Mouse (Mus musculus) MEL (cell line): ENCODE results near the gene Mc3r. TPM values are rescaled to one million over a fixed set of nuclear protein-coding genes. Genes with fewer than 3 reads are reported as not detected.

Source experiments
- DNase-seq: peaks from one replicate; pipeline ENCODE4 v3.0.0; 2011; ENCODE audit warnings: low read depth, low spot score
- H3K27ac ChIP-seq: 2 replicates; pipeline ENCODE4 v1.5.1; 2012; ENCODE audit warnings: low read depth, mild to moderate bottlenecking, control low read depth, low read length, moderate library complexity; ENCODE audit not compliant: control insufficient read depth
- H3K27me3 ChIP-seq, 2 experiments: fragments of 150-350 bp in 1 of 2; sonication (generic) in 1 of 2; 2 replicates each; pipeline ENCODE4 v1.6.1; 2012; ENCODE audit warnings: low read length in 2 of 2, mild to moderate bottlenecking in 2 of 2, improper control_type of control experiment in 1 of 2, moderate library complexity in 1 of 2; ENCODE audit not compliant: insufficient read depth in 2 of 2, control insufficient read depth in 1 of 2
- H3K36me3 ChIP-seq, 2 experiments: 2 replicates each; pipeline ENCODE4 v1.6.1; 2012 to 2014; ENCODE audit warnings: low read length in 2 of 2, improper control_type of control experiment in 1 of 2, inconsistent platforms in 1 of 2, mild to moderate bottlenecking in 1 of 2; ENCODE audit not compliant: insufficient read depth in 2 of 2, control insufficient read depth in 1 of 2
- H3K4me1 ChIP-seq, 2 experiments: fragments of 150-350 bp in 1 of 2; sonication (generic) in 1 of 2; 2 replicates each; pipeline ENCODE4 v1.6.1; 2012; ENCODE audit warnings: low read length in 2 of 2, improper control_type of control experiment in 1 of 2, mild to moderate bottlenecking in 1 of 2; ENCODE audit not compliant: insufficient read depth in 2 of 2, control insufficient read depth in 1 of 2
- H3K4me3 ChIP-seq, 2 experiments: fragments of 150-350 bp in 1 of 2; sonication (generic) in 1 of 2; 2 replicates each; pipeline ENCODE4 v1.5.1; 2012; ENCODE audit warnings: low read depth in 2 of 2, low read length in 2 of 2, mild to moderate bottlenecking in 2 of 2, moderate library complexity in 2 of 2, control low read depth in 1 of 2, improper control_type of control experiment in 1 of 2; ENCODE audit not compliant: control insufficient read depth in 1 of 2, insufficient read depth in 1 of 2
- H3K79me2 ChIP-seq: 2 replicates; pipeline ENCODE4 v1.6.1; 2012; ENCODE audit warnings: mild to moderate bottlenecking, low read length, moderate library complexity; ENCODE audit not compliant: control insufficient read depth, poor library complexity, insufficient read depth
- H3K9ac ChIP-seq: 2 replicates; pipeline ENCODE4 v1.6.1; 2012; ENCODE audit warnings: low read depth, mild to moderate bottlenecking, control low read depth, low read length, moderate library complexity; ENCODE audit not compliant: control insufficient read depth, poor library complexity, severe bottlenecking
- H3K9me3 ChIP-seq: fragments of 150-350 bp; sonication (generic); replicated peaks from 2 replicates; pipeline ENCODE4 v1.6.1; 2012; ENCODE audit warnings: mild to moderate bottlenecking, low read length, improper control_type of control experiment, moderate library complexity; ENCODE audit not compliant: insufficient read depth
- BHLHE40 ChIP-seq: IDR thresholded peaks from 2 replicates; pipeline ENCODE4 v1.6.1; 2012; ENCODE audit warnings: low read depth, mild to moderate bottlenecking, inconsistent platforms, low read length, improper control_type of control experiment, borderline replicate concordance
- CHD2 ChIP-seq: IDR thresholded peaks from 2 replicates; pipeline ENCODE4 v1.6.1; 2011; ENCODE audit warnings: low read length, improper control_type of control experiment
- CTCF ChIP-seq, 3 experiments: IDR thresholded peaks in 2 of 3; conservative IDR thresholded peaks in 1 of 3; 2 replicates each; pipeline ENCODE4 v1.5.1; 2011 to 2012; ENCODE audit warnings: low read length in 3 of 3, low read depth in 2 of 3, mild to moderate bottlenecking in 2 of 3, improper control_type of control experiment in 1 of 3, inconsistent platforms in 1 of 3, mixed read lengths in 1 of 3, moderate library complexity in 1 of 3; ENCODE audit not compliant: control insufficient read depth in 1 of 3, insufficient read depth in 1 of 3, poor library complexity in 1 of 3, severe bottlenecking in 1 of 3
- E2F4 ChIP-seq: IDR thresholded peaks from 2 replicates; pipeline ENCODE4 v1.6.1; 2011; ENCODE audit warnings: low read depth, low read length, improper control_type of control experiment, borderline replicate concordance
- ELF1 ChIP-seq: IDR thresholded peaks from 2 replicates; pipeline ENCODE4 v1.6.1; 2014; ENCODE audit warnings: low read depth, mild to moderate bottlenecking, inconsistent platforms, low read length, improper control_type of control experiment, moderate library complexity
- EP300 ChIP-seq, 2 experiments: IDR thresholded peaks; 2 replicates each; pipeline ENCODE4 v1.6.1; 2011; ENCODE audit warnings: improper control_type of control experiment in 2 of 2, low read length in 2 of 2, low read depth in 1 of 2, mild to moderate bottlenecking in 1 of 2
- ETS1 ChIP-seq: IDR thresholded peaks from 2 replicates; pipeline ENCODE4 v1.6.1; 2012; ENCODE audit warnings: low read depth, mild to moderate bottlenecking, inconsistent platforms, low read length, improper control_type of control experiment, moderate library complexity
- GATA1 ChIP-seq: IDR thresholded peaks from 2 replicates; pipeline ENCODE4 v1.6.1; 2011; ENCODE audit warnings: low read depth, low read length, improper control_type of control experiment
- HCFC1 ChIP-seq: IDR thresholded peaks from 2 replicates; pipeline ENCODE4 v1.6.1; 2012; ENCODE audit warnings: low read depth, mild to moderate bottlenecking, inconsistent platforms, low read length, improper control_type of control experiment, moderate library complexity
- JUND ChIP-seq: IDR thresholded peaks from 2 replicates; pipeline ENCODE4 v1.6.1; 2011; ENCODE audit warnings: low read depth, mild to moderate bottlenecking, improper control_type of control experiment, low read length
- KAT2A ChIP-seq: conservative IDR thresholded peaks from 2 replicates; pipeline ENCODE4 v1.6.1; 2012; ENCODE audit warnings: low read depth, low read length, improper control_type of control experiment, inconsistent platforms
- MAFK ChIP-seq: IDR thresholded peaks from 2 replicates; pipeline ENCODE4 v1.6.1; 2011; ENCODE audit warnings: low read depth, mild to moderate bottlenecking, low read length, improper control_type of control experiment, borderline replicate concordance
- MAZ ChIP-seq: IDR thresholded peaks from 2 replicates; pipeline ENCODE4 v1.6.1; 2012; ENCODE audit warnings: low read depth, mild to moderate bottlenecking, inconsistent platforms, low read length, improper control_type of control experiment
- MEF2A ChIP-seq: IDR thresholded peaks from 2 replicates; pipeline ENCODE4 v1.6.1; 2014; ENCODE audit warnings: low read depth, mild to moderate bottlenecking, inconsistent platforms, low read length, improper control_type of control experiment; ENCODE audit not compliant: poor library complexity, insufficient replicate concordance, severe bottlenecking; ENCODE audit errors: extremely low read depth
- MYC ChIP-seq: IDR thresholded peaks from 2 replicates; pipeline ENCODE4 v1.6.1; 2011; ENCODE audit warnings: low read depth, mild to moderate bottlenecking, low read length, improper control_type of control experiment, moderate library complexity
- NELFE ChIP-seq: IDR thresholded peaks from 2 replicates; pipeline ENCODE4 v1.6.1; 2011; ENCODE audit warnings: low read depth, low read length, improper control_type of control experiment
- POLR2A ChIP-seq, 2 experiments: IDR thresholded peaks; 2 replicates each; pipeline ENCODE4 v1.6.1; 2011 to 2012; ENCODE audit warnings: low read length in 2 of 2, mild to moderate bottlenecking in 2 of 2, control low read depth in 1 of 2, improper control_type of control experiment in 1 of 2, low read depth in 1 of 2, moderate library complexity in 1 of 2; ENCODE audit not compliant: control insufficient read depth in 1 of 2, insufficient read depth in 1 of 2, poor library complexity in 1 of 2
- RAD21 ChIP-seq: IDR thresholded peaks from 2 replicates; pipeline ENCODE4 v1.6.1; 2011; ENCODE audit warnings: mild to moderate bottlenecking, low read depth, low read length, improper control_type of control experiment
- RCOR1 ChIP-seq: IDR thresholded peaks from 2 replicates; pipeline ENCODE4 v1.6.1; 2012; ENCODE audit warnings: low read depth, mild to moderate bottlenecking, inconsistent platforms, low read length, improper control_type of control experiment
- SIN3A ChIP-seq: IDR thresholded peaks from 2 replicates; pipeline ENCODE4 v1.6.1; 2012; ENCODE audit warnings: low read length, improper control_type of control experiment, inconsistent platforms
- SMC3 ChIP-seq: IDR thresholded peaks from 2 replicates; pipeline ENCODE4 v1.6.1; 2011; ENCODE audit warnings: low read depth, low read length, improper control_type of control experiment
- TBP ChIP-seq: IDR thresholded peaks from 2 replicates; pipeline ENCODE4 v1.8.0; 2011; ENCODE audit warnings: low read depth, low read length, improper control_type of control experiment
- TCF12 ChIP-seq: IDR thresholded peaks from 2 replicates; pipeline ENCODE4 v1.6.1; 2014; ENCODE audit warnings: low read depth, mild to moderate bottlenecking, inconsistent platforms, low read length, improper control_type of control experiment, moderate library complexity
- UBTF ChIP-seq: IDR thresholded peaks from 2 replicates; pipeline ENCODE4 v1.6.1; 2012; ENCODE audit warnings: low read depth, mild to moderate bottlenecking, inconsistent platforms, low read length, improper control_type of control experiment, moderate library complexity, borderline replicate concordance; ENCODE audit not compliant: insufficient read depth
- ZC3H11A ChIP-seq: IDR thresholded peaks from 2 replicates; pipeline ENCODE4 v1.6.1; 2012; ENCODE audit warnings: low read depth, mild to moderate bottlenecking, inconsistent platforms, low read length, improper control_type of control experiment
- ZMIZ1 ChIP-seq: IDR thresholded peaks from 2 replicates; pipeline ENCODE4 v1.6.1; 2012; ENCODE audit warnings: low read depth, mild to moderate bottlenecking, inconsistent platforms, low read length, improper control_type of control experiment, moderate library complexity
- ZNF384 ChIP-seq: IDR thresholded peaks from 2 replicates; pipeline ENCODE4 v1.6.1; 2012; ENCODE audit warnings: low read depth, mild to moderate bottlenecking, inconsistent platforms, low read length, improper control_type of control experiment
- polyA plus RNA-seq, 2 experiments: library from polyadenylated mRNA; stranded (reverse) in 1 of 2; unstranded in 1 of 2; fragments of >175 nt in 1 of 2; fragments of >200 nt in 1 of 2; gene quantifications; 2 replicates each; pipeline versions ENCODE4 v1.2.1 to v1.2.4; 2012; ENCODE audit warnings: low replicate concordance in 2 of 2, low read depth in 1 of 2; ENCODE audit not compliant: insufficient read length in 2 of 2, insufficient read depth in 1 of 2, missing spikeins in 1 of 2
- total RNA-seq: library from RNA; depleted of rRNA; stranded (reverse); fragments of 300-350 nt; gene quantifications from 2 replicates; pipeline ENCODE4 v1.2.3, GENCODE M21; 2012

Gene Mc3r
- total and polyA plus RNA-seq, 3 experiments = 0.04 TPM; not detected in 2

- no peak for TF ChIP-seq ZMIZ1
- TF ChIP-seq, all 39 proteins: peak for 6
Measured at GRCm38 (mm10) chr2:172215508-172216162, 32.7 kb upstream of the Mc3r start (continued).

- H3K27me3 ChIP-seq = no peaks in the 10 kb centered on the region
- no peak overlapping the region for H3K9ac ChIP-seq
- TF ChIP-seq UBTF = no peak
- no peak for TF ChIP-seq CTCF (IDR thresholded peaks at IDR 0.05 in 2 of 3, conservative IDR thresholded peaks at IDR 0.05 in 1 of 3; ENCODE audit: control insufficient read depth in 1 of 3, insufficient read depth in 1 of 3, low read depth in 2 of 3, low read length in 3 of 3, poor library complexity in 1 of 3, severe bottlenecking in 1 of 3)
- TF ChIP-seq SMC3 = no peak
- no peak for TF ChIP-seq MYC
- TF ChIP-seq ZMIZ1 = no peak
- no peak for TF ChIP-seq TCF12
- TF ChIP-seq SIN3A = no peak
- TF ChIP-seq EP300 (IDR thresholded peaks at IDR 0.05; ENCODE audit: low read depth in 1 of 2, low read length in 2 of 2) = no peak
- TF ChIP-seq KAT2A = no peak
- no peak for TF ChIP-seq MAFK
- no peak for TF ChIP-seq MEF2A
- no peak for TF ChIP-seq TBP
- no peak for TF ChIP-seq RAD21
- TF ChIP-seq E2F4 = no peak
- TF ChIP-seq ZC3H11A = no peak
- no peak for TF ChIP-seq NELFE
- no peak for TF ChIP-seq GATA1
- H3K4me3 ChIP-seq = no peak overlapping the region
- no peaks in the 10 kb centered on the region for H3K36me3 ChIP-seq
- no peaks in the 10 kb centered on the region for H3K79me2 ChIP-seq
- no peaks in the 10 kb centered on the region for H3K9me3 ChIP-seq
- H3K27ac ChIP-seq = no peak overlapping the region
- H3K4me1 ChIP-seq = no peaks in the 10 kb centered on the region
- no peak for DNase-seq
Measured at GRCm38 (mm10) chr2:172216163-172216915, 32.0 kb upstream of the Mc3r start.

- no peaks in the 10 kb centered on the region for H3K4me1 ChIP-seq
- no peaks in the 10 kb centered on the region for H3K79me2 ChIP-seq
- no peak for DNase-seq
- H3K27me3 ChIP-seq = no peaks in the 10 kb centered on the region
- no peak overlapping the region for H3K27ac ChIP-seq
- H3K9ac ChIP-seq = no peak overlapping the region
- H3K9me3 ChIP-seq = no peaks in the 10 kb centered on the region
- H3K4me3 ChIP-seq = no peak overlapping the region
- H3K36me3 ChIP-seq = no peaks in the 10 kb centered on the region
- TF ChIP-seq MAZ = no peak
- no peak for TF ChIP-seq KAT2A
- TF ChIP-seq JUND = no peak
- no peak for TF ChIP-seq ETS1
- no peak for TF ChIP-seq POLR2A (IDR thresholded peaks at IDR 0.05; ENCODE audit: control insufficient read depth in 1 of 2, insufficient read depth in 1 of 2, low read depth in 1 of 2, low read length in 2 of 2, poor library complexity in 1 of 2)
- TF ChIP-seq ELF1 = no peak
- no peak for TF ChIP-seq HCFC1
- no peak for TF ChIP-seq MYC
- TF ChIP-seq MEF2A = no peak
- no peak for TF ChIP-seq MAFK
- TF ChIP-seq GATA1 = no peak
- no peak for TF ChIP-seq SMC3
- no peak for TF ChIP-seq RCOR1
- no peak for TF ChIP-seq CHD2
- no peak for TF ChIP-seq BHLHE40
- no peak for TF ChIP-seq ZNF384
Measured at GRCm38 (mm10) chr2:172217886-172218285, 30.4 kb upstream of the Mc3r start.
